Mouse (Mus musculus): Measurements from ENCODE around the gene Colgalt2.

Colgalt2 gene

GRCm38 (mm10) chr1:152492258-152492657, 92.6 kb downstream of the Colgalt2 start:
- no peak for DNase-seq (ENCODE audit: low spot score)

DNA sequence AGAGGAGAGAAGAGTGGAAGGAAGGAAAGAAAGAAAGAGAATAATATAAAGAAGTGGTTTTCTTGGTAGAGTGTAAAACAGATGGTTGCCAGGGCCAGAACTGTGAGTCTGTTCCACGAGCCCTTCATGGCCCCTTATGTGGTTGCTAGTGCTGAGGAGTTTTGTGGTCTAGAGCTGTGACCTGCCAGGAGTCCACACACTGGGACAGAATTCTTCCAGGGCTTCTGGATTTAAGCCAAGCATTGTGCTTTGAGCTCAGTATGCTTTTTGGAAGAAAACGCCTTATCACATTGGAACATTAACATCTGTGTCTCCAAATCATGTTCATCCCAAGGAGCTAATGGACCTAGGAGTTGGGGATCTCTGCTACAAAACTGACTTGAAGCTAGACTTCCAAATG, 97.2 kb downstream of the Colgalt2 start:
- no peak for DNase-seq (ENCODE audit: low spot score)

DNA sequence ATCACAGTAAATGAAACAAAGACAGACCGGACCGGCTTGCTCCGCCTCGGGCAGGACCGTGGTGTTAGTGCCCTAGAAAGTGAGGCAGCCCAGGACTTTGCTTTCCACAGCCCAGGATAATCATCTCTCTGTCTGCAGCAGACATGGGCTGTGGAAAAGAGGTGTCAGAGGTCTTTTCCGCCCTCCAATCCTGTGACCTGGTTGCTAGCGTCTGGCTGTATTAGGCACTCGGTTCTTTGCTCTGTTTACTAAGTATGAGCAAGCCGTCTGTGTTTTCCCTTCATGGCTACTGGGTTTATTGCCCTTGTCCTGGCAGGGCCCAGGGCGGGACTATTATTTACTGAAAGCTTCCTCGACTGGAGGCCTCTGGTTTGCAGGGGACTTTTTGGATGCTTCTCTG, 98.0 kb downstream of the Colgalt2 start:
- DNase-seq (ENCODE audit: low spot score) = no peak

GRCm38 (mm10) chr1:152499802-152500201, 100.2 kb downstream of the Colgalt2 start:
- no peak for DNase-seq (ENCODE audit: low spot score)

DNA sequence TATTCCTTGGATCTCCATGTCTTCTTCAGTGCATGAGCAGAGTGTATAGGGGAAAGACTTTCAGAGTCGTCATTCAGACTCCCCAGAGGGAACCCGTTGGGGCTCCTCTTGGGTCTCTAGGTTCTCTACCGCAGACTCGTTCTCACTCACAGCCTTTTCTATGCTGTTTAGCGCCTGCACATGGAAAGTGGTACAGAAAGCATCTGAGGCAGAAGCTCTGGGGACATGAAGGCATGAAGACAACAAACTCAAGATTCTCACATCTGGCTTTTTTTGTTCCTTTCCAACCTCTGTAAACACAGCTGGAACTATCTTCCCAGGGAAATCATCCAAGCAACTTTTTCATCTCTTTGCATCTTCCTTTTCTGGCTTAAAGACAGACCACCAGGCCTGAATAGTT, 106.5 kb downstream of the Colgalt2 start:
- no peak for DNase-seq (ENCODE audit: low spot score)

- DNase-seq (ENCODE audit: low spot score) = no peak
Measured at GRCm38 (mm10) chr1:152506726-152507125, 107.1 kb downstream of the Colgalt2 start.

DNA sequence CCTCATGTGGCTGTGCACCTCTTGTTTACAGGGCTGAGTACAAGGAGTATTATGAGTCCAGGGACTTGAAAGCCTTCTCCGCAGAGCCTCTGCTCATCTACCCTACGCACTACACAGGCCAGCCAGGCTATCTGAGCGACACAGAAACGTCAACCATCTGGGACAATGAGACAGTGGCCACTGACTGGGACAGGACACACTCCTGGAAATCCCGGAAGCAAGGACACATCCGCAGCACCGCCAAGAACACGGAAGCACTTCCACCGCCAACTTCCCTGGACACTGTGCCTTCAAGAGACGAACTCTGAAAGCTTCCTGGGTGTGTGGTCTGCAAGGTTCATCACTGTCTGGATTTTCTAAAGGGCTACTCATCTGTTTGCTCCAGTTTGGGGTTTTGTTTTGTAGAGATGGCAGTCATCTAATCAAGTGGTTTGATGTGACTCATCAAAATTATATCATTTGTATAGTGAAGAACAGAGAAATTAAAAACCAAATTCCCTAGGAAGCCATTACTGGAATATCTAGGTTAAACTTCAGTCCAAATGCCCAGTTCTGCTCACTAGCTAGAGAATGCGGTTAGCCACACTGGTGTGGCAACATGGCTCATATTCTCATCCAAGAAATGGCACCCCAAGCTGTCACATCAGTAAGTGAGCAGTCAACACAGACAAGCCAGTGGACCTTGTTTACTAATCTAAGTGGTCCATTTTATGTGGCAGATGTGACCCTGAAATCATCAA, 109.0 kb downstream of the Colgalt2 start:
- no peak for DNase-seq (ENCODE audit: low spot score)

- DNase-seq (ENCODE audit: low spot score) = peak; percentile 45
Measured at GRCm38 (mm10) chr1:152511237-152511636, 111.6 kb downstream of the Colgalt2 start.

DNA sequence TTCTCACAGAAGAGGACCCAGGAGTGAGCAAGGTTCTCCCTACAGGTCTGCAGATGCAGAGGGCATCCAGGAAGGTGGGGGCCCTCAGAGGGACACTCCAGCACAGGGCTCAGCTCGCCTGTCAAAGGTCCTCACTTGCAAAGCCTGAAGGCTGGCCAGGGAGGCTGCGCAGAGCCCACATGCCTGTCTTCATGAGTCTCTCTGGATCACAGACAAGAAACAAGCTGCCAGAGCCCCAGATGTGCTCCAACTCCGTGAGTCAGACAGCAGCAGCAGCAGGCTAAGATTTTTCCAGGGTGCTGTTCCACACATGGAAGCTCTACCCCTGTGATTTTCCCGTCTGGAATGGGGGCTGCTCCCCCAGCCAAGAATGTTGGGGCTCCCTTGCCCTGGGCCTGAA, 114.6 kb downstream of the Colgalt2 start:
- peak; percentile 5 for DNase-seq (ENCODE audit: low spot score)

DNA sequence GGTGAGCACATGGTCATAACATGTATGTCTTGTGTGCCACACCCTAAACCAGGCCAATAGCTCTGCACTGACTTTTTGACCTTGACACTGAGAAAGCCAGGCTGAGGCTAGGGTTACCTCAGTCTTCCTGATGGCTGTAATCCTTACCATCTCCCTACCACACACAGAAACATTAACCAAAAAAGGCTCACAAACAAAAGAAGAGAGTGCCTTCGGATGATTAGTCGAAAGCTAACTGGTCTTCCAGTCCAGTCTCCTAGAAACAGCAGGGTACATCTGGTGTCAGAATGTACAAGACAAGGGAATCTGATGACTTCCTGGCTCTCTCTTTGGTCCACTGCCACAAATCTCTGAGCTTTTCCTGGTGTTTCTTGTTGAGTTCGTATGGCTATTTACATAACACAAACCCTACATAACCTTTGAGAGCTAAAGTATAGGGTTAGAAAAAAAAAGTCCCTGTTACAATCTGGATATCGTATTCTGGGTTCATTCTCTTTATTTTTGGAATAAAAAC, 117.5 kb downstream of the Colgalt2 start:
- DNase-seq (ENCODE audit: low spot score) = no peak

DNA sequence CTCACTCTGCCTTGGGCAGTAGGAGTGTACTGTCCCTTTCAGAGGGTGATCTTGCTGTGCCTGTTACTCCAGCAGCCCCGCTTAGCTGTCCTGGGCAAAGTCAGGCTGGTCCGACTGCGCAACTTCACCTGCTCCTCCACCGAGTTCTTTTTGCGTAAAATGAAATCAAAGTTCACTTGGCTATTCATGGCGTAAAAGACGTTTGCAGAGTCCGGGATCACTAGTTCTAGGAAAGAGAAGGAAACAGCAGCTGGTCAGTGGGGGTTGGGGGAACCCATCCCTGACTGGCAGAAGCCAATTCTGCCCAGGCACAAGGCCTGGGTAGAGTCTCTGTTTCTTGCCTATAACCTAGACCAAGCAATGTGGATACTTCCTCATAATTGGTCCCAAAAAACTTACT, 119.3 kb downstream of the Colgalt2 start:
- no peak for DNase-seq (ENCODE audit: low spot score)

DNA sequence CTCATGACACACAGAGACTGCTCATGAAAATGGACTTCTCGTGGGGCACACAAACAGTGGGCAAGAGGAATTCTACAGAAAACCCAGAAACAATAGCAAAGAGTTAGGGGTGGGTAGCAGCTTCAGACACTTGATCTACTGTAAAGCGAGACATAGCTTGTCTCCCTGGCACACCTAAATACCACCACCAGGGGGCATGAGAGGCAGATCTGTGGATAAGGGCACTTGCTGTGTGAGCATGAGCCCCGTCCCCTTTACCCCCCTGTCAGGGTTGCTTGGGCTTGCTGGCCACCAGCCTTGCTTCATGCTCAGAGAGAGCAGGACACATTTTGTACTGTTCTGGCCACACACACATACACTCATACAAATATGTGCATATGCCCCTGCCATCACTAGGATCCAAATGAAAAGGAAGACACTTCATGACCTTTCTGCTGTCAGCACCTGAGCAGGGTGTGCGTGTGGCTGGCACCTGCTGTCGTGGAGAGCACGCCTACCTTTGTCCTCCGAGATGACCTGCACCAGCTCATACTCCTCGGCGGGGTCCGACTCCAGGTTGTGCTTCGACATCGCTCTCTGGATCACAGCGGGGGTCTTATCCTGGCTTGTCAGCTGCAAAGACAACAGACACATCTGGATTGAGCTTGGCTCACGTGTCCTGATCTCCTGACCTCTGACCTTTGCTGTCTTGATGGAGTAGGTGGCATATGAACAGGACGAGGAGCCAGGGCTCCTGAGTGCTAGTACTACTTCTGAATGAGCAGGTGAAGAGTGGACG, 121.4 kb downstream of the Colgalt2 start:
- DNase-seq (ENCODE audit: low spot score) = peak; percentile 69

- no peak for DNase-seq (ENCODE audit: low spot score)
Measured at GRCm38 (mm10) chr1:152522226-152522625, 122.6 kb downstream of the Colgalt2 start.

DNA sequence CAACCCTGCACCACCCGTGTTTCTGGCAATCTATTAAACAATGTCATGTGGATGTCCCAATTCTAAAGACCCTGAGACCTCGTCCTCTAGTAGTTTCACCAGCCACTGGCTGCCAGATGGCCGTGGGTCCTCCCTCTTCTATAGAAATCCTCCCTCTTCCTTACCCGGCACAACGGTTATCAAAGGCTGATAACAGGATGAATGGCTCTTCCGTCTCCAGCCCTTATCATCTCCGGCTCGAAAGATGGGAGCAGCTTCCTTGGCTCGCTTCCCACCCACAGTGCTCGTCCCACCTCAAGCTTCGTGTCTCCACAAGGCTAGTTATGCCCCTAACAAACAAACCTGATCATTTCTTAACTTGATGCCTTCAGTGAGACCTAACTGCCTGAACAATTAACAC, 123.7 kb downstream of the Colgalt2 start:
- no peak for DNase-seq (ENCODE audit: low spot score)

- DNase-seq (ENCODE audit: low spot score) = no peak
Measured at GRCm38 (mm10) chr1:152524098-152524892, 124.7 kb downstream of the Colgalt2 start.

- peak; percentile 89 for DNase-seq (ENCODE audit: low spot score)
Measured at GRCm38 (mm10) chr1:152524987-152525648, 125.5 kb downstream of the Colgalt2 start.

DNA sequence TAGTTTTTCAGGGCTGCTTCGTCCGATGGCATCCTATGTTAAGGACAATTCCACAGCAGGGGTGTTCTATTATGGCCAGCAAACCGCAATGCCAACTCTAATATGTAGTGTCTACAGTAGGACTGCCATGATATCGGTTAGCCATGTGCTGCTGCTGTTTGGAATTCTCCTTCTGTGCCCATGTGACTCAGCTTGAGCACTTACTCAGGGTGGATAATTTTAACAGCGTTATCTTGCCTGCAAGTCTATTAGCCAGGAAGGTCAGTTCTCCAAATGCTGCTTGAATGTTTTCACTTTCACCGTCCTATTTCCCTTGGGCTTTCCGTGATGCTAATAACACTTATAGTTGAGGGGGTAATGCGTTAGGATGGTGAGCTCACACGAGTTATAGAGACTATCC, 126.5 kb downstream of the Colgalt2 start:
- no peak for DNase-seq (ENCODE audit: low spot score)

DNA sequence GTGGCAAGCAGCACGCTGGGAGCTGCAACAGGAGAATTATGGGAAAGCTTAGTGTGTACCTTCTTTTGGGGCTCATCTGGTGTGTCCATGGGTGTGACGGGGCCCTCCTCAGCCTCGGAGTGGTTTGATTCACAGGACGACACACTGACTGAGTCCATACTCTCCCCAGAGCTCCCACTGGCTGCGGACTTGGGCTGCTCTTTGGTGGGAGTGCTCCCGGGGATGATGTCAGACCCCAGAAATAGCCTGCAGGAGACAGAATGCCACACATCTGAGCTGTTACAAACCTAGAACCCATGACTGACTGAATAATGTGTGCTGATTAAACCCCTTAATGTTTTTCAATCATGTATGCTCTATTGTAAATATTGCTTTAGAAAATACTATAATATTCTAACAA, 128.6 kb downstream of the Colgalt2 start:
- no peak for DNase-seq (ENCODE audit: low spot score)

DNA sequence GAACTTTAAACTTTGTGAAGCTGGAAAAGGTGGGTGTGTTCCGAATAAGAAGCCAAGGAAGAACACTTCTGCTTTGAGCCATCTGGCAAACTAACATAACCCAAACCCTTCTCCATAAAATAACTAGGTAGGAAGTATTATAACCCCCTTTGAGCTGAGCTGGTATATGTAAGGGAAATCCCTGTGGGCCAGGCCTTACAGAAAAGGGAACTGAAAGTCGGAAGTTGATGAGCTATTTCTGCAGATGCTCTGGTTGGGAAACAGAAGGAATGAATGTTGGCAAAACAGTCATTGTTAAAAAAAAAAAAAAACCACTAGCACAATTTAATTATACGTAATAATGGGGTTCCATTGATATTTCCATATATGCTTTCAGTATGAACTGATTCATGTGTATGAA, 129.1 kb downstream of the Colgalt2 start:
- no peak for DNase-seq (ENCODE audit: low spot score)

- DNase-seq (ENCODE audit: low spot score) = no peak
Measured at GRCm38 (mm10) chr1:152531498-152531897, 131.9 kb downstream of the Colgalt2 start.

GRCm38 (mm10) chr1:152534531-152534930, 134.9 kb downstream of the Colgalt2 start:
- DNase-seq (ENCODE audit: low spot score) = no peak

Measured in adipocyte (in vitro differentiated cells).